Mouse (Mus musculus) heart, postnatal 4 days (tissue): ENCODE measurements around the gene Glb1. TPM values are rescaled to one million over a fixed set of nuclear protein-coding genes. Genes with fewer than 3 reads are reported as not detected.

Experiments used
- DNase-seq: peaks from one replicate; pipeline ENCODE4 v3.0.0; 2021
- total RNA-seq, 2 experiments: library from RNA; stranded (reverse); gene quantifications; 2 replicates each; pipeline ENCODE4 v1.2.3; 2021

Gene Glb1
- total RNA-seq, 2 experiments from 2014 or later, result 25.0 to 26.0 TPM

GRCm38 (mm10) chr9:114395258-114395657, 5.6 kb upstream of the Glb1 start:
- DNase-seq, result no peak

- no peak for DNase-seq
Observed at GRCm38 (mm10) chr9:114399680-114400079, 1.2 kb upstream of the Glb1 start.

DNA sequence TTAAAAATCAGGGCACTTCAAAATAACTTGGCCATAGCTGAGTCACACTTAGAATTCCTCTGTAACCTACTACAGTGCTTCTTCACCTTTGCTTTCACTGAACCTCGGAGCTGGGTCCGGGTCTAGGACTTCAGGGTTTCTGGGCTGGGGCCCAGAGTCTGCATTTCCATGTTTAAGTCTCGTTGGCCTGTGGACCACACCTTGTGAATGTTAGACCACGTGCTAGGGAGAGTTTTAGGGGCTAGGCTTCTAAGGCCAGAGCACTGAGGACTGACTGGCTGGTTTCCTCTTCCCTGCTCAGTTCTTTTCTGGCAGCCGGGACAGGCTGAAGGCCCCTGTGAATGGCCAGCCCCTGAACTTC, 308 bp upstream of the Glb1 start:
- DNase-seq, result no peak

DNA sequence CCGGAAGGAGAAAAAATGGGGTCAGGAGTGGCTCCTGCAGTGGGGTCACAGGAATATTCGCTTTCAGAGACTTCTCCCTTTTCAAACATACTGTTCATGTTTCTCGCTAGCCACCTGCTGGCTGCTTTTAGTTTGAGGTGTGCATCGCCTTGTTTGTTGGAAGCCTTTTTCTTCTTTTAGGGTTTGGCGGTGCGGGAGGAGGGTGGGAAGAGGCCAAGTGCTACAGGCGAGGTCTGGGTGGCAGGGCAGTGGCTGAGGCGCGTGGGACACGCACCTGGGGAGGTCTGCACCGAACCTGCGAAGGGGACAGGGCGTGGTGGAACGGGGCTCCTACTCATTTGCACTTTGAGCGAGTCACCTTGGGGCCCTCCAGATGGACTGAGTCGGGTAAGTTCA, 807 bp downstream of the Glb1 start:
- no peak for DNase-seq

- DNase-seq, result no peak
Observed at GRCm38 (mm10) chr9:114407676-114408075, 6.8 kb downstream of the Glb1 start.

DNA sequence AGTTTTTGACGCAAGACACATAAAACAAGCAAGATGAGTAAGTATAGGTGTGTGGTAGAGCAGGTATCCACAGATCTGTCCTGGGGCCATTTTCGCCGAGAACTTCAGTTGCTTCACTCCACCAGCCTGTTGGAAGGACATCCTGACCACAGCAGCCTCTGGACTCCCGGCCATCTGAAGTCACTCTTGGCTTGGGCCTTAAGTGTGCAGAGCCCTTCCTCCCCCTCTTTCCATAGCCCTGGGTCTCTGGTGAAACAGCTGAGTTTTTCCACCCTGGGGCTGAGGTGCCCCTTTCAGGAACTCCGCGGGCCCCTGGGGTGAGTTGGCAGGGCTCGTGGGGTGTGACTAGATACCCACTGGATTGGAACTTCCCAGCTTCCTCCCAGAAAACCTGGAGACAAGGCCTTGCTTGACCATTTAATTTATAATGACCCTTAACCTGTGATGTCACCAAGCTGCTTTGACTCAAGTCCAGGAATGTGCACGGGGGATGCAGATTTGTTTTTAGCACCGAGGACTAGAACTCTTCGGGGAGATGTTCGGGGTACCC, 9.5 kb downstream of the Glb1 start:
- no peak for DNase-seq

GRCm38 (mm10) chr9:114411295-114411694, 10.4 kb downstream of the Glb1 start:
- DNase-seq, result no peak

DNA sequence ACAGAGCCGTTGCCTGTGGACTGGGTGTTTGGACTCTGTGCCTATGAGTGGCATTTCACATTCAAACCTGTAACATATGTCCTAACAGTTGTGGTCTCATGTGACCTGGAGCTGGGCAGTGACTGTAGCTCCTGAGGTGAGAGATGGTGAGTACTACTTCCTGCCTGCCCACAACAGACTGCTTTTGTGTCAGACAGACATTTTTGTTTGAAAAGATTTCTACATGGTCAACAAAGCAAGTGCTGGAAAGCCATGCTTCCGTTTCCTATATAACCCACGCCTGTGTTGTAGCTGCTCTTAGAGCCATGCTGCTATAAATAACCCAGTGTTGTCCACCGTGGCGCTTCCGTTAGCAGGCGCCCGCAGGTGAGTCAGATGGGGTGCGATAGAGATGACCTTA, 11.5 kb downstream of the Glb1 start:
- no peak for DNase-seq

DNA sequence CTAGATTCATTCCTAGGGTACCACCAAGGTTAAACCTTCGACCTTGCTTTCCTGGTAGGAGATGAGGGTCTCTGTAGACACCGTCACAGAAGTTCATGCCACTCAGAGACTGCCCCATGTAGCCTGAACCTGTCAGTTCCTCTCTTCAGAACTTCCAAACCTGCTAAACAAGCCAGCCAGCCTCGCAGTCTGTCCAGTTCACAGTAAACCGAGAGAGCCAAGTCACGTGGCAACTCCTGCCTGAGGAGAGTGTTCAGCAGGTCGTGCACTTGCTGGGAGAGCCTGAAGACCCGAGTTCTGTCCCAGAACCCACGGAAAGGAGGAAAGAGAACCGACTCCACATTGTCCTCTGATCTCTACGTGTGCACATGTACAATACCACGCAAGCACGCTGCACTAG, 13.0 kb downstream of the Glb1 start:
- no peak for DNase-seq

GRCm38 (mm10) chr9:114415701-114416100, 14.8 kb downstream of the Glb1 start:
- DNase-seq, result peak; percentile 58

- no peak for DNase-seq
Observed at GRCm38 (mm10) chr9:114416646-114417517, 16.0 kb downstream of the Glb1 start.

DNA sequence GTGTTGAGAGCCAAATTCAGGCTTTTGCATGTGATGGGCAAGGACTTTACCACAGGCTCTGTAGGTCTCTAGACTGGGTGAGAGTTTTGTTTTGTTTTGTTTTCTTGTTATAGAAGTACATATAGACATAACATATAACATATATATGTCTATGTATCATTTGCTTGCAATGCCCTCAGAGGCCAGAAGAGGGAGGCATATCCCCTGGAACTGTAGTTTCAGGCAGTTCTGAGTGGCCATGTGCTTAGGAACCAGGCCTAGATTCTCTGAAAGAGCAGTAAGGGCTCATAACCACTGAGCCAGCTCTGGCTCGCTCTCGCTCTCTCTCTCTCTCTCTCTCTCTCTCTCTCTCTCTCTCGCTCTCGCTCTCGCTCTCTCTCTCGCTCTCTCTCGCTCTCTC, 17.3 kb downstream of the Glb1 start:
- DNase-seq, result peak; percentile 57

GRCm38 (mm10) chr9:114420443-114420842, 19.6 kb downstream of the Glb1 start:
- no peak for DNase-seq

DNA sequence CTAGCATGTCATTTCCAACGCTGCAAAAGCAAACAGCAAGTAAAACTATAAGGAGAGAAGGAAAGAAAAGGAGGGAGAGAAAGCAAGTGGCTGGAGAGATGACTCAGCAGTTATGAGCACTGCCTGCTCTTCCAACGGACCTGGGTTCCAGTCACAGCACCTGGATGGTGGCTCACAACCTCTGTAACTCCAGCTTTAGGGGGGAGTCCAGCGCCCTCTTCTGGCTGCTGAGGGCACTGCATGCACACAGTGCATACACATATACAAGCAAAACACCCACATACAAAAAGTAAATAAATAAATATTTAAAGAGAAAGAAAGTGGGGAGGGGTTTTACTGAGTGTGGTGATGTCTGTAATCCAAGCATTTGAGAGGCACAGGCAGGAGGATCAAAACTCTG, 20.2 kb downstream of the Glb1 start:
- no peak for DNase-seq

- DNase-seq, result no peak
Observed at GRCm38 (mm10) chr9:114421797-114422196, 20.9 kb downstream of the Glb1 start.

DNA sequence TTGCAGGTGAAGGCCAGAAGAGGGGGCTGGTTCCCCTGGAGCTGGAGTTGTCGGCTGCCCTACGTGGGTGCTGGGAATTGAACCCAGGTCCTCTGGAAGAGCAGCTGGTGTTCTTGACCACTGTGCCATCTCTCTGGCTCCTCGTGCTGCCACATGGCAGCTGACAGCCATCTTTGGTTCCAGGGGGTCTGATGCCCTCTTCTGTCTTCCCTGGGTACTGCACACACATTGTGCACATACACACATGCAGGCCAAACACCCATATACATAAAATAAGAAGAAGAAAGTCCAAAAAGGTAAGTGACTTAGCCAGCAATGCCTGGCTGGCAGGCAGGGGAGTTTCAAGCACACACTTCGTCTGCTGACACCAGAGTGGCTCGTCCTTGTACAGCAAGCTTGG, 24.7 kb downstream of the Glb1 start:
- DNase-seq, result no peak

DNA sequence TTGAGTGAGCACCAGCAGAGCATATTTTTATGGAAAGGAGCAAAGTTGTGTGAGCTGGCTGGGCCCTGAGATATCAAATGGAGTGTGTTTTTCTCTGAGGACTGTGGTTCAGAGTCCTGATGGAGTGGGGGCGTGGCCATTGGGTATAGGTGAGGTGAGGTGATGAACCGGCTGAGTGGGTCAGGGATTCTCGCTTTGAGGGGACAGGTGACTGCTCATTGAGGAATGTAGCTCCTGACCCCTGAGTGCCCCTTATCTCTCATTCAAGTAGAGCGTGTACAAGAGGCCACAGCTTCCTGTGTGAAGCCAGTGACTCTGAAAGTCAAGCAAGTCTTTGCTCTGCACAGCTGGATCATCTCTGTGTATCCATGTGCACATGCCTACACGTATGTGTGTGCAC, 25.3 kb downstream of the Glb1 start:
- no peak for DNase-seq

DNA sequence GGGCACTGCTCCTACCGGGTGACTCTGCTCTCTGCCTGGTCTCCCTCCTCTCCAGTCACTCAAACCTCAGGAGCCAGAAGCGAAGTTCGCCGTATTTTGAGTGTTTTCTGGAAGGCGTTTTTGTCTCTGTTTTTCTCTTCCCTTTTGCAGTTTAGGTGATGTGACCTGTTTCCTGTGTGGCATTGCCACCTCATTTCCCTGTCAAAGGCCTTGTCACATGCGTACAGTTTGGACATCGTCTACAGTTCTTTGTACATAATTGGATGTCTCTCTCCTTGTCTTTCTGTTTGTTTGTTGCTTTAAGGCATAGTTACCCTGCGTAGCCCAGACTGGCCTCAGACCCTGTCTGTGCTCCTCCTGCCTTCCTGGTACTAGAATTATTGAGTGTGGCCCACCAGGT, 26.5 kb downstream of the Glb1 start:
- DNase-seq, result no peak

GRCm38 (mm10) chr9:114428103-114428834, 27.4 kb downstream of the Glb1 start:
- no peak for DNase-seq

DNA sequence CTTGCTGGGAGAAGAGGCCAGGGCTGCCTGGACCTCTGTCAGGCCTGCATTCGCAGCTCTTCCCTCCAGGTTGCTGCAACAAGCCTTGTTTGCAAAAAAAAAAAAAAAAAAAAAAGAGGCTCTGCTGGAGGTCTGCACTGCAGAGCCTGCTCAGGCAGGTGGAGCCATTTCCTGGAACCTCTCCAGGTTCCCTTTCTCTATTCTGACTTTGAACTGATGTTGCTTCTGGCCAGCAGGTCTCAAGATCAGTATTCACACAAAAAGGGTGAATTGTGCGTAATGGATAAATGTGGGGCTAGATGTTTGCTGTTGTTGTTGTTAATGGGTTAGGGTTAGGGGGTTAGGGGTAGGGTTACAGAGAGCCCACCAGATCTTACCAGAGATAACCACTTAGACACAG, 34.8 kb downstream of the Glb1 start:
- DNase-seq, result no peak

DNA sequence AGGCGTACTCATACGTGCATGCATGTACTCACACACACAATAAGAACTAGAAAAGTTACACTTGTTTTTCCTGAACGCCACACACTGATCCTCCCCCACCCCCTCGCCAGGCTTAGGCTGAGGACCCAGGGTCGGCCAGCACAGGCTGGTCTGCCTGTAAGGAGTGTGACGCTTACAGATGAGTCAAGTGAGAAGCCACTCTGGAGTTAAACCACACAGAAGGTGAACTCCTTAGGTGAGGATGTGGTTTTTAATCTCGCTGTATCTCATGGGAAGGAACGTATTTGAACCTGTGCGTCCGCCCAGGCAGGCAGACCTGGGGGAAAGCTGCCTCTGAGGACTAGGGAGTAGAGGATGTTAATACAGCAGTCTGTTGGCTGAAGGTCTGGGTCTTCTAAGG, 39.7 kb downstream of the Glb1 start:
- no peak for DNase-seq

DNA sequence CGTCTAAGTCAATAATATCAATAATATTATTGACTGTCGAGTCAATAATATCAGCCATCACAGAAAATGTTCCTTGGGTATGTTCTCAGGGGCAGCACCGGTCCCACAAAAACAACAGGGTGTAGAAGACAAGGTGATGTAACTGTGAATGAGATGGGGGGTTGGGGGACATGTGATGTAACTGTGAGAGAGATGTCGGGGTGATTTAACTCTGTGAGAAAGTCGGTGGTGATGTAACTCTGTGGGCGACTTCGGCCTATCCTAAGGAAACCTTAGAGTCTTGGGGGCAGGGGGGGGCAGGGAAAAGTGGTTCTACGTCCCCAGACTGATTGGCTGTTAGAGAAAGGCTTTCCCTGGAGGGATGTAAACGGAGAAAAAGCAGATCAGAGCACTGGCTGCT, 41.3 kb downstream of the Glb1 start:
- no peak for DNase-seq

- no peak for DNase-seq
Observed at GRCm38 (mm10) chr9:114442893-114443292, 42.0 kb downstream of the Glb1 start.

DNA sequence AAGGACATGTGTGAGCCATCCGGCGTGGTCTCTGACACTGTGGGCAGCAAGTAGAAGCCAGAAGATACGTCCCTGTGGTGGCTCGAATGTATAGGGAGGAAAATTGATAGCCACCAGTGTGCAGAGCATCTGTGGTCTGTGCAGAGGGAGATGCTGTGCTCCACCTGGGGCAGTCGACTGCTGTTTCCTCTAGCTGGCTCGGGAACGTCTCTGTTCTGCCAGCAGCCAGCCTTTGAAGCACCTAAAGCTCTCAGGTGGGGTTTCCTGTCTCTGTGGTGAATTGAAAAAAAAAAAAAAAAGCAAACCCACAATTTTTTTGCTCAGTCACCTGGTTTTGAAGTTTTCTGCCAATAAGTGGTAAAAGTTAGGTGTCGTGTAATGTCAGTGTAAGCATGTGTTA, 42.5 kb downstream of the Glb1 start:
- DNase-seq, result no peak
